Mouse (Mus musculus): ENCODE measurements at regions not wholly inside any gene's neighbourhood (a gene's known extent, or its start where the extent isn't known, plus 50 kb on each side); places are given as distances from the start of the nearest gene placed in this dataset.
A peak's percentile ranks its signal among the peaks of the same experiment; 100 is the strongest.

- peak; percentile 72 for DNase-seq
These were observed 69.2 kb upstream of the Fam92a start for GRCm38 (mm10) chr4:12240941-12241571.

- peak; percentile 31 for DNase-seq
These were observed 58.9 kb upstream of the Fam92a start for GRCm38 (mm10) chr4:12230731-12231130.

Data from cerebellum, adult 9-10 months (tissue).